Mouse (Mus musculus) CD8-positive naive resting alpha-beta T cell, adult 2 months (primary cell): ENCODE data around the gene Ldb1.

Source experiments
- DNase-seq, 2 experiments: peaks; one replicate each; pipeline ENCODE4 v3.0.0; 2022; ENCODE audit warnings: low read depth in 2 of 2, low spot score in 2 of 2

Gene Ldb1

DNA sequence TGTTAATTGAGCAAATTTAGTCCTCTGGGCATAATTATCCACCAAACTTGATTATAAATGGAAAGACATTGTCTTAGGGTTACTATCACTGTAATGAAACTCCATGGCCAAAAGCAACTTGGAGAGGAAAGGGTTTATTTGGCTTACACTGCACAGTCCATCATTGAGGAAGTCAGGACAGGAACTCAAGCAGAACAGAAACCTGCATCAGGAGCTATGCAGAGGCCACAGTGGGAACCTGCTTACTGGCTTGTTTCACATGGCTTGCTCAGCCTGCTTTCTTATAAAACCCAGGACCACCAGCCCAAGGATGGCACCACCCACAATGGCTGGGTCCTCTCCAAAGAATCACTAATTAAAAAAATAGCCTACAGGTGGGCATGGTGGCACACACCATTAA, 60.6 kb downstream of the Ldb1 start:
- DNase-seq, result no peak
